Mouse (Mus musculus) MEL (cell line): Measurements from ENCODE around the gene Scin.

Experiments
- EP300 ChIP-seq, 2 experiments: IDR thresholded peaks; 2 replicates each; pipeline ENCODE4 v1.6.1; 2011; ENCODE audit warnings: improper control_type of control experiment in 2 of 2, low read length in 2 of 2, low read depth in 1 of 2, mild to moderate bottlenecking in 1 of 2
- POLR2A ChIP-seq, 2 experiments: IDR thresholded peaks; 2 replicates each; pipeline ENCODE4 v1.6.1; 2011 to 2012; ENCODE audit warnings: low read length in 2 of 2, mild to moderate bottlenecking in 2 of 2, control low read depth in 1 of 2, improper control_type of control experiment in 1 of 2, low read depth in 1 of 2, moderate library complexity in 1 of 2; ENCODE audit not compliant: control insufficient read depth in 1 of 2, insufficient read depth in 1 of 2, poor library complexity in 1 of 2
- RCOR1 ChIP-seq: IDR thresholded peaks from 2 replicates; pipeline ENCODE4 v1.6.1; 2012; ENCODE audit warnings: low read depth, mild to moderate bottlenecking, inconsistent platforms, low read length, improper control_type of control experiment
- USF2 ChIP-seq, 2 experiments: IDR thresholded peaks; 2 replicates each; pipeline ENCODE4 v1.6.1; 2011 to 2012; ENCODE audit warnings: improper control_type of control experiment in 2 of 2, low read length in 2 of 2, borderline replicate concordance in 1 of 2, inconsistent platforms in 1 of 2, low read depth in 1 of 2, mild to moderate bottlenecking in 1 of 2; ENCODE audit not compliant: insufficient read depth in 1 of 2

DNA sequence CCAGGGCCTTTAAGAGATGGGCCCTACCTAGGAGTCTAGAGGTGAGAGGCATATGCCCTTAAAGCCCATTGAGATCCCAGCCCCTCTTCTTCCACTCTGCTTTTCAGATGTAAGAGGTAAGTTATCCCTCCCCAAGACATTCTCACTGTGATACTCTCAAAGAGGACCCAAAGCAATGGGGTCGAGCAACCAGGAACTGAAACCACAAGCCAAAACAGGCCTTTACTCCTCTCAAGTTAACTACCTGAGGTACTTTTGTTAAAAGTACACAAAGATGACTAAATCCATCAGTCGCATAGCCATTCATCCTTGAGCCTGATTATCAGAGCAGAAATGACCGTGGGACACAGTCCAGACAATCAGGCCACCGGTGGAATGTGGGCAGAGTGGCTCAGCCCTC is 19.1 kb downstream of the Scin start:
- no peak for TF ChIP-seq USF2 (IDR thresholded peaks at IDR 0.05; ENCODE audit: borderline replicate concordance in 1 of 2, insufficient read depth in 1 of 2, low read depth in 1 of 2, low read length in 2 of 2)
- TF ChIP-seq RCOR1: no peak
- no peak for TF ChIP-seq EP300 (IDR thresholded peaks at IDR 0.05; ENCODE audit: low read depth in 1 of 2, low read length in 2 of 2)
- no peak for TF ChIP-seq POLR2A (IDR thresholded peaks at IDR 0.05; ENCODE audit: control insufficient read depth in 1 of 2, insufficient read depth in 1 of 2, low read depth in 1 of 2, low read length in 2 of 2, poor library complexity in 1 of 2)
